Mouse (Mus musculus) small intestine, adult 2 months (tissue): ENCODE measurements around the gene Klk1b5.

Experiments
- CTCF ChIP-seq: fragments of 200-500 bp; IDR thresholded peaks from 2 replicates; pipeline ENCODE4 v1.5.1; 2012; ENCODE audit warnings: low read depth, mild to moderate bottlenecking, control low read depth, inconsistent platforms, low read length, moderate library complexity, mixed read lengths; ENCODE audit not compliant: insufficient replicate concordance, insufficient read length; ENCODE audit errors: extremely low read depth
- POLR2A ChIP-seq: fragments of 200-500 bp; IDR thresholded peaks from 2 replicates; pipeline ENCODE4 v1.6.1; 2012; ENCODE audit warnings: low read depth, mild to moderate bottlenecking, control low read depth, inconsistent platforms, low read length, moderate library complexity

DNA sequence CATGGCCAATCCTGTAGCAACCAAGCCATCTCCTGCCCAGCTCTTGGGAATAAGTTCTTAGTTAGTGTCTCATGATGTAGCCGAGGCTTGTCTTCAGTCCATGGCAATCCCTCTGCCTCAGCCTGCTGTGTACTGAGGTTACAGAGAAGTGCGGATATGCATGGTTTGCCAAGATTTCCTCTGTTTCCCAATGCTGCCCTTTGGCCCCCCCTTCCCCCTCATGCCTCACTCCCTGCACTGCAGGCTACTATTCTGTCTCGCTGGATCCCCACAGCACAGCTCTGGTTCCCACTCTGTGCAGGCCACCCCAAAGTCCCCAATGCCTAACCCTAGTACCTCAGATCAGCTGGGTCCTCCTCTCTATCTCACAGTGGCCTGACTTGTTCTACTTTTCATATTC, 7.4 kb upstream of the Klk1b5 start:
- TF ChIP-seq POLR2A (no peak), CTCF (no peak)
